Mouse (Mus musculus): ENCODE data around the gene Teddm3. TPM values are rescaled to one million over a fixed set of nuclear protein-coding genes. Genes with fewer than 3 reads are reported as not detected.

The Teddm3 gene
- total and polyA plus RNA-seq, 3 experiments, result not detected

- no peak for DNase-seq (ENCODE audit: low read depth, low spot score)
- Histone ChIP-seq H3K79me2 (ENCODE audit: control insufficient read depth, insufficient read depth, low read length, poor library complexity) (no peaks in the 10 kb centered on the region), H3K36me3 (ENCODE audit: control insufficient read depth in 1 of 2, insufficient read depth in 2 of 2, low read length in 2 of 2) (no peaks in the 10 kb centered on the region), H3K9ac (ENCODE audit: control insufficient read depth, low read depth, low read length, poor library complexity, severe bottlenecking) (no peak overlapping the region), H3K9me3 (replicated peaks; ENCODE audit: insufficient read depth, low read length) (no peaks in the 10 kb centered on the region), H3K27ac (ENCODE audit: control insufficient read depth, low read depth, low read length) (no peak overlapping the region), H3K27me3 (ENCODE audit: control insufficient read depth in 1 of 2, insufficient read depth in 2 of 2, low read length in 2 of 2) (peaks cover 0 to 2% of the 10 kb centered on the region in 2 experiments; a peak in 1 of 4 replicates), H3K4me3 (ENCODE audit: control insufficient read depth in 1 of 2, insufficient read depth in 1 of 2, low read depth in 2 of 2, low read length in 2 of 2) (no peak overlapping the region), H3K4me1 (ENCODE audit: control insufficient read depth in 1 of 2, insufficient read depth in 2 of 2, low read length in 2 of 2) (no peaks in the 10 kb centered on the region)
- TF ChIP-seq E2F4 (IDR thresholded peaks at IDR 0.05; ENCODE audit: borderline replicate concordance, low read depth, low read length) (no peak), NELFE (IDR thresholded peaks at IDR 0.05; ENCODE audit: low read depth, low read length) (no peak)
Measured at GRCm38 (mm10) chr16:21182108-21182507, 28.3 kb upstream of the Teddm3 start.

DNA sequence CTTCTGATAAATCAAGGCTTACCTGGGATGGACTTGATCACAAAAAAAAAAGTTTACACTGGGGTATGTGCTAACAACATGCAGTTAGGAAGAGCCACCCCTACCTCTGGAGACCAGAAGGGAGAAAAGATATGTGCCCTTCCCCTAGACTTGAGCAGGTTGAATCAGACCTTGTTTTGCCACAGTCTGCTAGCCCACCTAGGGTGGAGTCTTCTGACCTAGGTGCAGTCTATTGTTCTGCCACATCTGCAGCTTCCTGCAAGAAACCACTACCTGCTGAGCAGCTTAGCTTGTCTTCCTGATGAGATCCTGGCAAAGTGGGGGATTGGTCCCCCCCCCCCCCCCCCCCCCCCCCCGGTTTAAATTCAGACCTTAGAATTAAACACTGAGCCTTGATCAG is 21.4 kb upstream of the Teddm3 start:
- TF ChIP-seq POLR2A (IDR thresholded peaks at IDR 0.05; ENCODE audit: control insufficient read depth in 1 of 2, insufficient read depth in 1 of 2, low read depth in 1 of 2, low read length in 2 of 2, poor library complexity in 1 of 2) (no peak), CHD1 (IDR thresholded peaks at IDR 0.05; ENCODE audit: low read depth, low read length) (no peak), EP300 (IDR thresholded peaks at IDR 0.05; ENCODE audit: low read depth in 1 of 2, low read length in 2 of 2) (no peak), MYB (IDR thresholded peaks at IDR 0.05; ENCODE audit: low read depth, low read length) (no peak), TBP (IDR thresholded peaks at IDR 0.05; ENCODE audit: low read depth, low read length) (no peak), ZNF384 (IDR thresholded peaks at IDR 0.05; ENCODE audit: low read depth, low read length) (no peak), MEF2A (IDR thresholded peaks at IDR 0.05; ENCODE audit: extremely low read depth, insufficient replicate concordance, low read depth, low read length, poor library complexity, severe bottlenecking) (no peak), RCOR1 (IDR thresholded peaks at IDR 0.05; ENCODE audit: low read depth, low read length) (no peak), ETS1 (IDR thresholded peaks at IDR 0.05; ENCODE audit: low read depth, low read length) (no peak), SIN3A (IDR thresholded peaks at IDR 0.05; ENCODE audit: low read length) (no peak), MAFK (IDR thresholded peaks at IDR 0.05; ENCODE audit: borderline replicate concordance, low read depth, low read length) (no peak), ELF1 (IDR thresholded peaks at IDR 0.05; ENCODE audit: low read depth, low read length) (no peak), TCF12 (IDR thresholded peaks at IDR 0.05; ENCODE audit: low read depth, low read length) (no peak), MYC (IDR thresholded peaks at IDR 0.05; ENCODE audit: low read depth, low read length) (no peak), MAZ (IDR thresholded peaks at IDR 0.05; ENCODE audit: low read depth, low read length) (no peak)
- Histone ChIP-seq H3K4me1 (ENCODE audit: control insufficient read depth in 1 of 2, insufficient read depth in 2 of 2, low read length in 2 of 2) (no peaks in the 10 kb centered on the region), H3K27ac (ENCODE audit: control insufficient read depth, low read depth, low read length) (no peak overlapping the region), H3K79me2 (ENCODE audit: control insufficient read depth, insufficient read depth, low read length, poor library complexity) (no peaks in the 10 kb centered on the region), H3K36me3 (ENCODE audit: control insufficient read depth in 1 of 2, insufficient read depth in 2 of 2, low read length in 2 of 2) (no peaks in the 10 kb centered on the region), H3K27me3 (ENCODE audit: control insufficient read depth in 1 of 2, insufficient read depth in 2 of 2, low read length in 2 of 2) (no peaks in the 10 kb centered on the region; a peak in 1 of 4 replicates), H3K4me3 (ENCODE audit: control insufficient read depth in 1 of 2, insufficient read depth in 1 of 2, low read depth in 2 of 2, low read length in 2 of 2) (no peak overlapping the region), H3K9me3 (replicated peaks; ENCODE audit: insufficient read depth, low read length) (no peaks in the 10 kb centered on the region), H3K9ac (ENCODE audit: control insufficient read depth, low read depth, low read length, poor library complexity, severe bottlenecking) (no peak overlapping the region)
- DNase-seq (ENCODE audit: low read depth, low spot score), result no peak

Measured in MEL (cell line).